Comparison of ENCODE assay signal across 9 mouse cellular contexts in genomic region chr2:164436215-164436913, GRCm38 (mm10). TPM values are rescaled to one million over a fixed set of nuclear protein-coding genes. Genes with fewer than 3 reads are reported as not detected.
DNase-seq lines count a peak whose midpoint lies in the region; ATAC-seq and TF ChIP-seq lines count a peak whose summit lies in the region.
"Had no signal": no experiment of that assay in that cellular context is flagged by ENCODE, and none has a peak within 500 bp of the region (broad histone marks: within the 10 kb centered on the region; RNA-seq: fewer than 3 reads in every experiment).

No protein-coding gene starts in this region.

- no peaks in the 10 kb centered on the region for H3K4me1 ChIP-seq in forebrain, postnatal 0 days (ENCODE audit: insufficient read depth)
- no peaks in the 10 kb centered on the region for H3K4me1 ChIP-seq in forebrain, embryonic 15.5 days
- H3K4me1 ChIP-seq in lung, embryonic 16.5 days (replicated peaks; ENCODE audit: control insufficient read depth, insufficient read depth, low read length) = peaks cover 75% of the 10 kb centered on the region
- peaks cover 100% of the 10 kb centered on the region for H3K4me1 ChIP-seq in kidney, embryonic 16.5 days (ENCODE audit: insufficient read depth, low read length)
- H3K4me1 ChIP-seq in small intestine, adult 2 months (ENCODE audit: control insufficient read depth, insufficient read depth, insufficient read length, low read length) = peaks cover 66% of the 10 kb centered on the region

- 0 out of 2 replicates have a peak, but pooled peaks cover 2% of the 10 kb centered on the region for H3K27me3 ChIP-seq in forebrain, postnatal 0 days (ENCODE audit: insufficient read depth, low read length)
- H3K27me3 ChIP-seq in forebrain, embryonic 15.5 days = peaks cover 3% of the 10 kb centered on the region; the same call in 1 of the 2 replicates
- H3K27me3 ChIP-seq in lung, embryonic 16.5 days (ENCODE audit: control insufficient read depth, insufficient read depth, low read depth, low read length) = no peaks in the 10 kb centered on the region
- no peaks in the 10 kb centered on the region for H3K27me3 ChIP-seq in kidney, embryonic 16.5 days (ENCODE audit: insufficient read depth, low read length)
- H3K27me3 ChIP-seq in small intestine, adult 2 months (ENCODE audit: control insufficient read depth, insufficient read depth, low read length) = no peaks in the 10 kb centered on the region

- H3K9me3 ChIP-seq in forebrain, postnatal 0 days (ENCODE audit: low read length) = no peaks in the 10 kb centered on the region
- no peaks in the 10 kb centered on the region for H3K9me3 ChIP-seq in forebrain, embryonic 15.5 days
- no peaks in the 10 kb centered on the region for H3K9me3 ChIP-seq in lung, embryonic 16.5 days (ENCODE audit: control insufficient read depth, low read length)
- H3K9me3 ChIP-seq in kidney, embryonic 16.5 days (ENCODE audit: low read length) = no peaks in the 10 kb centered on the region
- H3K9me3 ChIP-seq: megakaryocyte, embryonic 14.5 days had no signal

- no peak overlapping the region for H3K9ac ChIP-seq in forebrain, postnatal 0 days
- H3K9ac ChIP-seq in forebrain, embryonic 15.5 days (replicated peaks) = no peak overlapping the region
- H3K9ac ChIP-seq in lung, embryonic 16.5 days (ENCODE audit: low read length) = peak overlapping the region; percentile 51
- peak overlapping the region; percentile 59 for H3K9ac ChIP-seq in kidney, embryonic 16.5 days (replicated peaks; ENCODE audit: low read length)

- no peak for TF ChIP-seq POLR2A in small intestine, adult 2 months (IDR thresholded peaks at IDR 0.05; ENCODE audit: low read depth, low read length)

- ATAC-seq in forebrain, postnatal 0 days = peak; percentile 64
- ATAC-seq in forebrain, embryonic 15.5 days (replicated peaks) = no peak
- no peak for ATAC-seq in lung, embryonic 16.5 days (ENCODE audit: low read depth)
- no peak for ATAC-seq in kidney, embryonic 16.5 days (ENCODE audit: low FRiP score, low TSS enrichment)

- no peak for TF ChIP-seq CTCF in forebrain, postnatal 0 days (IDR thresholded peaks at IDR 0.05; ENCODE audit: low read depth)
- no peak for TF ChIP-seq CTCF in small intestine, adult 2 months (IDR thresholded peaks at IDR 0.05; ENCODE audit: extremely low read depth, insufficient read length, insufficient replicate concordance, low read depth, low read length)

- 22% methylated on average over 8 of the region's 8 CpGs for WGBS in forebrain, postnatal 0 days
- 27% methylated on average over 8 of the region's 8 CpGs for WGBS in forebrain, embryonic 15.5 days
- 23% methylated on average over 8 of the region's 8 CpGs for WGBS in lung, embryonic 16.5 days
- WGBS in kidney, embryonic 16.5 days = 11% methylated on average over 8 of the region's 8 CpGs
- WGBS in small intestine, adult 2 months = 15% methylated on average over 8 of the region's 8 CpGs

- H3K4me2 ChIP-seq in forebrain, postnatal 0 days (ENCODE audit: low read depth) = no peak overlapping the region
- H3K4me2 ChIP-seq in forebrain, embryonic 15.5 days (replicated peaks) = no peak overlapping the region
- H3K4me2 ChIP-seq in lung, embryonic 16.5 days (ENCODE audit: low read depth, low read length) = peak overlapping the region; percentile 20; the same call in 1 of the 2 replicates
- peak overlapping the region; percentile 45 for H3K4me2 ChIP-seq in kidney, embryonic 16.5 days (replicated peaks; ENCODE audit: low read depth, low read length)

- no peak overlapping the region for H3K4me3 ChIP-seq in forebrain, postnatal 0 days (ENCODE audit: low read depth, low read length)
- no peak overlapping the region for H3K4me3 ChIP-seq in forebrain, embryonic 15.5 days
- no peak overlapping the region for H3K4me3 ChIP-seq in lung, embryonic 16.5 days (ENCODE audit: low read length)
- H3K4me3 ChIP-seq in kidney, embryonic 16.5 days (ENCODE audit: low read length) = peak overlapping the region; percentile 16; the same call in 1 of the 2 replicates
- peak overlapping the region; percentile 31 for H3K4me3 ChIP-seq in small intestine, adult 2 months (ENCODE audit: low read depth, low read length)
- H3K4me3 ChIP-seq: megakaryocyte, embryonic 14.5 days had no signal

- H3K36me3 ChIP-seq in forebrain, postnatal 0 days (ENCODE audit: insufficient read depth) = no peaks in the 10 kb centered on the region
- no peaks in the 10 kb centered on the region for H3K36me3 ChIP-seq in forebrain, embryonic 15.5 days
- no peaks in the 10 kb centered on the region for H3K36me3 ChIP-seq in lung, embryonic 16.5 days (ENCODE audit: control insufficient read depth, insufficient read depth, low read length)
- no peaks in the 10 kb centered on the region for H3K36me3 ChIP-seq in kidney, embryonic 16.5 days (ENCODE audit: insufficient read depth, low read length)
- peaks cover 6% of the 10 kb centered on the region; the same call in 1 of the 2 replicates for H3K36me3 ChIP-seq in small intestine, adult 2 months (ENCODE audit: control insufficient read depth, insufficient read depth, low read length)

- no peak overlapping the region for H3K27ac ChIP-seq in forebrain, postnatal 0 days (ENCODE audit: low read depth, low read length)
- H3K27ac ChIP-seq in forebrain, embryonic 15.5 days (replicated peaks) = no peak overlapping the region
- H3K27ac ChIP-seq in lung, embryonic 16.5 days (ENCODE audit: low read length) = peak overlapping the region; percentile 33; the same call in 1 of the 2 replicates
- peak overlapping the region; percentile 95 for H3K27ac ChIP-seq in kidney, embryonic 16.5 days (ENCODE audit: low read length)
- peak overlapping the region; percentile 98 for H3K27ac ChIP-seq in small intestine, adult 2 months (ENCODE audit: insufficient read depth, low read depth, low read length)

- DNase-seq in forebrain, postnatal 0 days = no peak
- no peak for DNase-seq in lung, postnatal 4 days
- no peak for DNase-seq in thymus, postnatal 0 days (ENCODE audit: low spot score)
- DNase-seq in c-Kit-positive CD71-positive TER-119-positive erythroid progenitor cells, embryonic 14.5 days (ENCODE audit: low spot score) = no peak

RNA-seq across cellular contexts. Expression of gene Sdc4, which starts 7.3 kb away (rescaled TPM):
- total RNA-seq in forebrain, postnatal 0 days (2014; rRNA removed) = 11.8 and 14.0 TPM in 2 replicates
- polyA plus RNA-seq in forebrain, postnatal 0 days (2015; fragmentation: Nextera tagmentation; extraction: Ambion mirVana) = 8.0 and 16.5 TPM in 2 replicates
- 6.1 and 6.4 TPM in 2 replicates for polyA plus RNA-seq in forebrain, embryonic 15.5 days (2015; fragmentation: Nextera tagmentation; extraction: Ambion mirVana)
- polyA plus RNA-seq in lung, embryonic 16.5 days (2015; fragmentation: Nextera tagmentation; extraction: Ambion mirVana) = 226 and 247 TPM in 2 replicates
- polyA plus RNA-seq in kidney, embryonic 16.5 days (2015; fragmentation: Nextera tagmentation; extraction: Ambion mirVana) = 204 and 209 TPM in 2 replicates
- polyA plus RNA-seq in small intestine, adult 2 months (2012; rRNA removed) = 21.3 and 52.2 TPM in 2 replicates
- polyA plus RNA-seq in thymus, postnatal 0 days (2015; fragmentation: Nextera tagmentation; extraction: Ambion mirVana) = 28.7 and 40.4 TPM in 2 replicates

RNA-seq across cellular contexts. Expression of gene Sys1, which starts 20.4 kb away (rescaled TPM):
- total RNA-seq in forebrain, postnatal 0 days (2014; rRNA removed) = 88.0 and 167 TPM in 2 replicates
- polyA plus RNA-seq in forebrain, postnatal 0 days (2015; fragmentation: Nextera tagmentation; extraction: Ambion mirVana) = 105 and 110 TPM in 2 replicates
- polyA plus RNA-seq in forebrain, embryonic 15.5 days (2015; fragmentation: Nextera tagmentation; extraction: Ambion mirVana) = 76.6 and 82.2 TPM in 2 replicates
- polyA plus RNA-seq in lung, embryonic 16.5 days (2015; fragmentation: Nextera tagmentation; extraction: Ambion mirVana) = 59.9 and 62.3 TPM in 2 replicates
- polyA plus RNA-seq in kidney, embryonic 16.5 days (2015; fragmentation: Nextera tagmentation; extraction: Ambion mirVana) = 65.9 and 67.0 TPM in 2 replicates
- polyA plus RNA-seq in small intestine, adult 2 months (2012; rRNA removed) = 187 and 276 TPM in 2 replicates
- 77.2 and 83.7 TPM in 2 replicates for polyA plus RNA-seq in thymus, postnatal 0 days (2015; fragmentation: Nextera tagmentation; extraction: Ambion mirVana)

RNA-seq across cellular contexts. Expression of gene Gm20458, which starts 24.4 kb away (rescaled TPM):
- total RNA-seq in forebrain, postnatal 0 days (2014; rRNA removed) = 3.6 and 10.5 TPM in 2 replicates
- polyA plus RNA-seq in forebrain, postnatal 0 days (2015; fragmentation: Nextera tagmentation; extraction: Ambion mirVana) = 10.0 and 10.7 TPM in 2 replicates
- polyA plus RNA-seq in forebrain, embryonic 15.5 days (2015; fragmentation: Nextera tagmentation; extraction: Ambion mirVana) = 6.0 and 6.9 TPM in 2 replicates
- 7.9 and 15.2 TPM in 2 replicates for polyA plus RNA-seq in lung, embryonic 16.5 days (2015; fragmentation: Nextera tagmentation; extraction: Ambion mirVana)
- 8.1 and 14.0 TPM in 2 replicates for polyA plus RNA-seq in kidney, embryonic 16.5 days (2015; fragmentation: Nextera tagmentation; extraction: Ambion mirVana)
- 35.0 and 79.8 TPM in 2 replicates for polyA plus RNA-seq in small intestine, adult 2 months (2012; rRNA removed)
- 19.4 and 21.5 TPM in 2 replicates for polyA plus RNA-seq in thymus, postnatal 0 days (2015; fragmentation: Nextera tagmentation; extraction: Ambion mirVana)

RNA-seq across cellular contexts. Expression of gene Matn4, which starts 31.4 kb away (rescaled TPM):
- total RNA-seq in forebrain, postnatal 0 days (2014; rRNA removed) = 6.2 and 6.3 TPM in 2 replicates
- polyA plus RNA-seq in forebrain, postnatal 0 days (2015; fragmentation: Nextera tagmentation; extraction: Ambion mirVana) = 3.3 and 7.1 TPM in 2 replicates
- 0.94 and 1.1 TPM in 2 replicates for polyA plus RNA-seq in forebrain, embryonic 15.5 days (2015; fragmentation: Nextera tagmentation; extraction: Ambion mirVana)
- 46.8 and 54.9 TPM in 2 replicates for polyA plus RNA-seq in lung, embryonic 16.5 days (2015; fragmentation: Nextera tagmentation; extraction: Ambion mirVana)
- polyA plus RNA-seq in kidney, embryonic 16.5 days (2015; fragmentation: Nextera tagmentation; extraction: Ambion mirVana) = 0.75 and 2.0 TPM in 2 replicates
- 0.49 and 2.7 TPM in 2 replicates for polyA plus RNA-seq in small intestine, adult 2 months (2012; rRNA removed)
- polyA plus RNA-seq in thymus, postnatal 0 days (2015; fragmentation: Nextera tagmentation; extraction: Ambion mirVana) = 0.08 and 0.12 TPM in 2 replicates

RNA-seq across cellular contexts. Expression of gene Rbpjl, which starts 33.4 kb away (rescaled TPM):
- total RNA-seq in forebrain, postnatal 0 days (2014; rRNA removed) = 0.46 TPM in 1 of 2 replicates, not detected in the other
- 0.17 and 0.33 TPM in 2 replicates for polyA plus RNA-seq in forebrain, postnatal 0 days (2015; fragmentation: Nextera tagmentation; extraction: Ambion mirVana)
- 0.05 TPM in 1 of 2 replicates, not detected in the other for polyA plus RNA-seq in forebrain, embryonic 15.5 days (2015; fragmentation: Nextera tagmentation; extraction: Ambion mirVana)
- polyA plus RNA-seq in lung, embryonic 16.5 days (2015; fragmentation: Nextera tagmentation; extraction: Ambion mirVana) = 16.8 and 21.9 TPM in 2 replicates
- 0.06 and 0.29 TPM in 2 replicates for polyA plus RNA-seq in kidney, embryonic 16.5 days (2015; fragmentation: Nextera tagmentation; extraction: Ambion mirVana)
- 0.19 and 127 TPM in 2 replicates for polyA plus RNA-seq in small intestine, adult 2 months (2012; rRNA removed)
- not detected in 2 replicates for polyA plus RNA-seq in thymus, postnatal 0 days (2015; fragmentation: Nextera tagmentation; extraction: Ambion mirVana)

Comparison
In these comparisons a context has a peak if more than half of its experiments do, and no peak if none do; other contexts are left out.
1. H3K27ac ChIP-seq: peak in lung, embryonic 16.5 days (single experiment), kidney, embryonic 16.5 days (single experiment) and small intestine, adult 2 months (single experiment); none in forebrain, postnatal 0 days (single experiment) and forebrain, embryonic 15.5 days (single experiment).
2. H3K4me2 ChIP-seq: peak in lung, embryonic 16.5 days (single experiment) and kidney, embryonic 16.5 days (single experiment); none in forebrain, postnatal 0 days (single experiment) and forebrain, embryonic 15.5 days (single experiment).
3. H3K4me3 ChIP-seq: peak in kidney, embryonic 16.5 days (single experiment) and small intestine, adult 2 months (single experiment); none in forebrain, postnatal 0 days (single experiment), forebrain, embryonic 15.5 days (single experiment) and lung, embryonic 16.5 days (single experiment).
4. H3K9ac ChIP-seq: peak in lung, embryonic 16.5 days (single experiment) and kidney, embryonic 16.5 days (single experiment); none in forebrain, postnatal 0 days (single experiment) and forebrain, embryonic 15.5 days (single experiment).